Mouse (Mus musculus) CH12.LX (cell line): ENCODE results near the gene Ankfn1. TPM values are rescaled to one million over a fixed set of nuclear protein-coding genes. Genes with fewer than 3 reads are reported as not detected.

Experiments used
- DNase-seq: peaks from one replicate; pipeline ENCODE4 v3.0.0-alpha.2; 2013; ENCODE audit errors: extremely low read depth
- H3K27ac ChIP-seq: 2 replicates; pipeline ENCODE4 v1.5.1; 2012; ENCODE audit warnings: low read depth, mild to moderate bottlenecking, control low read depth, moderate library complexity; ENCODE audit not compliant: insufficient read depth
- H3K27me3 ChIP-seq: replicated peaks from 2 replicates; pipeline ENCODE3; 2012; ENCODE audit warnings: inconsistent platforms
- H3K36me3 ChIP-seq, 2 experiments: replicated peaks in 1 of 2; 2 replicates each; pipeline versions ENCODE3 to v1.6.1; 2012; ENCODE audit warnings: inconsistent platforms in 1 of 2, low read length in 1 of 2, mild to moderate bottlenecking in 1 of 2, mixed read lengths in 1 of 2, moderate library complexity in 1 of 2; ENCODE audit not compliant: control insufficient read depth in 1 of 2, insufficient read depth in 1 of 2
- H3K4me1 ChIP-seq, 2 experiments: 2 replicates each; pipeline ENCODE4 v1.6.1; 2012; ENCODE audit warnings: inconsistent platforms in 1 of 2, moderate library complexity in 1 of 2; ENCODE audit not compliant: insufficient read depth in 2 of 2, control insufficient read depth in 1 of 2
- H3K4me2 ChIP-seq: 2 replicates; pipeline ENCODE4 v1.6.1; 2012; ENCODE audit warnings: low read depth, mild to moderate bottlenecking, control low read depth; ENCODE audit not compliant: poor library complexity, insufficient read depth, severe bottlenecking
- H3K4me3 ChIP-seq, 3 experiments: fragments of 150-350 bp in 1 of 3; sonication (generic) in 1 of 3; replicated peaks in 1 of 3; 2 replicates each; pipeline versions ENCODE3 to v1.5.1; 2011 to 2012; ENCODE audit warnings: low read depth in 2 of 3, low read length in 2 of 3, mild to moderate bottlenecking in 2 of 3, moderate library complexity in 2 of 3, control low read depth in 1 of 3, improper control_type of control experiment in 1 of 3, inconsistent platforms in 1 of 3, mixed read lengths in 1 of 3; ENCODE audit not compliant: poor library complexity in 1 of 3
- H3K79me2 ChIP-seq: replicated peaks from 2 replicates; pipeline ENCODE4 v1.6.1; 2012; ENCODE audit warnings: mild to moderate bottlenecking, moderate library complexity; ENCODE audit not compliant: control insufficient read depth, poor library complexity, insufficient read depth, severe bottlenecking; ENCODE audit errors: extremely low read depth
- H3K9ac ChIP-seq: 2 replicates; pipeline ENCODE4 v1.6.1; 2012; ENCODE audit warnings: low read depth, mild to moderate bottlenecking, control low read depth, moderate library complexity; ENCODE audit not compliant: insufficient read depth
- H3K9me3 ChIP-seq: replicated peaks from 2 replicates; pipeline ENCODE3; 2012; ENCODE audit warnings: low read length, inconsistent platforms, mixed read lengths
- CHD1 ChIP-seq: IDR thresholded peaks from 2 replicates; pipeline ENCODE4 v1.6.1; 2012; ENCODE audit warnings: low read depth, low read length, improper control_type of control experiment, inconsistent platforms
- CHD2 ChIP-seq: IDR thresholded peaks from 2 replicates; pipeline ENCODE4 v1.6.1; 2011; ENCODE audit warnings: low read length, improper control_type of control experiment
- CTCF ChIP-seq, 2 experiments: IDR thresholded peaks in 1 of 2; conservative IDR thresholded peaks in 1 of 2; 2 replicates each; pipeline ENCODE4 v1.5.1; 2011 to 2012; ENCODE audit warnings: low read depth in 2 of 2, low read length in 2 of 2, improper control_type of control experiment in 1 of 2, inconsistent platforms in 1 of 2, mild to moderate bottlenecking in 1 of 2, moderate library complexity in 1 of 2
- E2F4 ChIP-seq: IDR thresholded peaks from 2 replicates; pipeline ENCODE4 v1.6.1; 2011; ENCODE audit warnings: low read depth, low read length, improper control_type of control experiment; ENCODE audit not compliant: insufficient replicate concordance
- ELF1 ChIP-seq: IDR thresholded peaks from 2 replicates; pipeline ENCODE4 v1.6.1; 2014; ENCODE audit warnings: low read depth, mild to moderate bottlenecking, inconsistent platforms, low read length, improper control_type of control experiment
- ETS1 ChIP-seq: conservative IDR thresholded peaks from 2 replicates; pipeline ENCODE4 v1.6.1; 2012; ENCODE audit warnings: low read depth, mild to moderate bottlenecking, inconsistent platforms, low read length, improper control_type of control experiment, moderate library complexity
- GABPA ChIP-seq: IDR thresholded peaks from 2 replicates; pipeline ENCODE4 v1.6.1; 2012; ENCODE audit warnings: low read depth, low read length, improper control_type of control experiment, inconsistent platforms; ENCODE audit not compliant: insufficient replicate concordance
- HCFC1 ChIP-seq: IDR thresholded peaks from 2 replicates; pipeline ENCODE4 v1.6.1; 2012; ENCODE audit warnings: low read depth, mild to moderate bottlenecking, inconsistent platforms, low read length, improper control_type of control experiment
- IRF4 ChIP-seq: IDR thresholded peaks from 2 replicates; pipeline ENCODE4 v1.6.1; 2014; ENCODE audit warnings: low read depth, mild to moderate bottlenecking, inconsistent platforms, low read length, improper control_type of control experiment
- JUN ChIP-seq: IDR thresholded peaks from 2 replicates; pipeline ENCODE4 v1.6.1; 2011; ENCODE audit warnings: low read depth, mild to moderate bottlenecking, low read length, improper control_type of control experiment, moderate library complexity; ENCODE audit not compliant: insufficient read depth
- JUND ChIP-seq: conservative IDR thresholded peaks from 2 replicates; pipeline ENCODE4 v1.6.1; 2011; ENCODE audit warnings: low read depth, low read length, improper control_type of control experiment
- MAFK ChIP-seq: IDR thresholded peaks from 2 replicates; pipeline ENCODE4 v1.6.1; 2011; ENCODE audit warnings: low read length, improper control_type of control experiment; ENCODE audit not compliant: insufficient replicate concordance
- MAX ChIP-seq: IDR thresholded peaks from 2 replicates; pipeline ENCODE4 v1.6.1; 2011; ENCODE audit warnings: low read length, improper control_type of control experiment
- MXI1 ChIP-seq: IDR thresholded peaks from 2 replicates; pipeline ENCODE4 v1.6.1; 2011; ENCODE audit warnings: mild to moderate bottlenecking, low read depth, low read length, improper control_type of control experiment
- NELFE ChIP-seq: IDR thresholded peaks from 2 replicates; pipeline ENCODE4 v1.6.1; 2011; ENCODE audit warnings: low read depth, low read length, improper control_type of control experiment
- NRF1 ChIP-seq: IDR thresholded peaks from 2 replicates; pipeline ENCODE4 v1.6.1; 2014; ENCODE audit warnings: low read depth, mild to moderate bottlenecking, inconsistent platforms, low read length, improper control_type of control experiment, moderate library complexity
- PAX5 ChIP-seq: IDR thresholded peaks from 2 replicates; pipeline ENCODE4 v1.6.1; 2012; ENCODE audit warnings: low read length, inconsistent platforms, mixed read lengths
- POLR2A ChIP-seq: IDR thresholded peaks from 2 replicates; pipeline ENCODE4 v1.6.1; 2011; ENCODE audit warnings: low read depth, mild to moderate bottlenecking, improper control_type of control experiment, low read length
- POLR2AphosphoS2 ChIP-seq: IDR thresholded peaks from 2 replicates; pipeline ENCODE4 v1.6.1; 2011; ENCODE audit warnings: low read depth, low read length, improper control_type of control experiment
- RAD21 ChIP-seq: IDR thresholded peaks from 2 replicates; pipeline ENCODE4 v1.6.1; 2011; ENCODE audit warnings: low read depth, mild to moderate bottlenecking, low read length, improper control_type of control experiment, moderate library complexity
- SIN3A ChIP-seq: IDR thresholded peaks from 2 replicates; pipeline ENCODE4 v1.6.1; 2012; ENCODE audit warnings: low read length, improper control_type of control experiment, inconsistent platforms
- SMC3 ChIP-seq: IDR thresholded peaks from 2 replicates; pipeline ENCODE4 v1.6.1; 2011; ENCODE audit warnings: low read depth, low read length, improper control_type of control experiment
- TBP ChIP-seq: conservative IDR thresholded peaks from 2 replicates; pipeline ENCODE4 v1.6.1; 2011; ENCODE audit warnings: low read depth, low read length, improper control_type of control experiment
- UBTF ChIP-seq: IDR thresholded peaks from 2 replicates; pipeline ENCODE4 v1.6.1; 2012; ENCODE audit warnings: low read depth, mild to moderate bottlenecking, inconsistent platforms, low read length, improper control_type of control experiment, moderate library complexity
- USF1 ChIP-seq: IDR thresholded peaks from 2 replicates; pipeline ENCODE4 v1.6.1; 2014; ENCODE audit warnings: low read depth, mild to moderate bottlenecking, inconsistent platforms, low read length, improper control_type of control experiment
- ZC3H11A ChIP-seq: IDR thresholded peaks from 2 replicates; pipeline ENCODE4 v1.6.1; 2012; ENCODE audit warnings: low read depth, mild to moderate bottlenecking, inconsistent platforms, low read length, improper control_type of control experiment
- ZKSCAN1 ChIP-seq: IDR thresholded peaks from 2 replicates; pipeline ENCODE4 v1.6.1; 2012; ENCODE audit warnings: low read depth, inconsistent platforms, low read length, improper control_type of control experiment, borderline replicate concordance
- ZMIZ1 ChIP-seq: IDR thresholded peaks from 2 replicates; pipeline ENCODE4 v1.6.1; 2012; ENCODE audit warnings: low read depth, mild to moderate bottlenecking, inconsistent platforms, low read length, improper control_type of control experiment
- ZNF384 ChIP-seq: IDR thresholded peaks from 2 replicates; pipeline ENCODE4 v1.6.1; 2012; ENCODE audit warnings: low read depth, low read length, improper control_type of control experiment, inconsistent platforms
- dilution Hi-C: fragments of 300-500 bp; cut with MboI; formaldehyde crosslinking; loops from 2 replicates; pipeline ENCODE4 v1.14.3; 2020; ENCODE audit warnings: low sequenced_read_pairs; ENCODE audit not compliant: extremely low pct_unique_long_range_greater_than_20kb, extremely low pct_ligation_motif_present
- in situ Hi-C: fragments of 300-500 bp; cut with MboI; formaldehyde crosslinking; loops from 3 replicates; pipeline ENCODE4 v1.14.3; 2019; ENCODE audit warnings: low sequenced_read_pairs, low pct_ligation_motif_present, low pct_unique_long_range_greater_than_20kb, mixed read lengths
- polyA plus RNA-seq: library from polyadenylated mRNA; unstranded; fragments of >175 nt; gene quantifications from 2 replicates; pipeline ENCODE4 v1.2.1, GENCODE M21; 2012; ENCODE audit warnings: low read depth; ENCODE audit not compliant: insufficient read length
- total RNA-seq, 2 experiments: library from RNA; depleted of rRNA; stranded (reverse); fragments of 300-350 nt in 1 of 2; fragments of >200 nt in 1 of 2; gene quantifications; 2 replicates each; pipeline ENCODE4 v1.2.3; 2012 to 2014

Gene Ankfn1
- total and polyA plus RNA-seq, 3 experiments = not detected

- dilution Hi-C loops (no loop called here), in situ Hi-C loops (no loop called here)
- Histone ChIP-seq H3K79me2 (no peaks in the 10 kb centered on the region), H3K36me3 (no peaks in the 10 kb centered on the region), H3K27me3 (no peaks in the 10 kb centered on the region), H3K27ac (no peak overlapping the region), H3K4me1 (no peaks in the 10 kb centered on the region), H3K9me3 (no peaks in the 10 kb centered on the region), H3K4me3 (no peak overlapping the region), H3K9ac (no peak overlapping the region), H3K4me2 (no peak overlapping the region)
- DNase-seq = no peak
- no peak for TF ChIP-seq ZKSCAN1
- TF ChIP-seq ZNF384 = no peak
- no peak for TF ChIP-seq CHD2
- TF ChIP-seq ETS1 = no peak
- no peak for TF ChIP-seq MAX
- no peak for TF ChIP-seq POLR2A
- no peak for TF ChIP-seq HCFC1
- TF ChIP-seq ZC3H11A = no peak
- no peak for TF ChIP-seq MXI1
- TF ChIP-seq RAD21 = no peak
- TF ChIP-seq IRF4 = no peak
- no peak for TF ChIP-seq UBTF
- TF ChIP-seq POLR2AphosphoS2 = no peak
- no peak for TF ChIP-seq CHD1
- TF ChIP-seq CTCF (conservative IDR thresholded peaks at IDR 0.05 in 1 of 2, IDR thresholded peaks at IDR 0.05 in 1 of 2; ENCODE audit: low read depth in 2 of 2, low read length in 2 of 2) = no peak
- TF ChIP-seq E2F4 = no peak
- no peak for TF ChIP-seq JUN
- TF ChIP-seq ELF1 = no peak
- no peak for TF ChIP-seq NELFE
Observed at GRCm38 (mm10) chr11:89600921-89601515, 176.4 kb downstream of the Ankfn1 start.

GRCm38 (mm10) chr11:89590273-89590874, 187.1 kb downstream of the Ankfn1 start:
- DNase-seq = no peak
- in situ Hi-C loops (no loop called here), dilution Hi-C loops (no loop called here)
- Histone ChIP-seq H3K4me2 (no peak overlapping the region), H3K4me3 (no peak overlapping the region), H3K27me3 (peaks cover 3% of the 10 kb centered on the region), H3K27ac (no peak overlapping the region), H3K79me2 (no peaks in the 10 kb centered on the region), H3K36me3 (no peaks in the 10 kb centered on the region), H3K4me1 (no peaks in the 10 kb centered on the region), H3K9ac (no peak overlapping the region), H3K9me3 (no peaks in the 10 kb centered on the region)
- TF ChIP-seq SMC3 (no peak), TBP (no peak), CHD2 (no peak), HCFC1 (no peak), GABPA (no peak), JUND (no peak), RAD21 (no peak), POLR2A (no peak), JUN (no peak), MAFK (no peak), USF1 (no peak), PAX5 (no peak), NRF1 (no peak), SIN3A (no peak), ZMIZ1 (no peak), UBTF (no peak)
